Mouse (Mus musculus): ENCODE results near the gene Kif1c. TPM values are rescaled to one million over a fixed set of nuclear protein-coding genes. Genes with fewer than 3 reads are reported as not detected.

The Kif1c gene
- total RNA-seq, 2 experiments from 2014 or later, result 1.7 to 3.6 TPM

GRCm38 (mm10) chr11:70664741-70665140, 35.6 kb upstream of the Kif1c start:
- no peak for ATAC-seq (replicated peaks; ENCODE audit: low FRiP score, poor library complexity, severe bottlenecking)

GRCm38 (mm10) chr11:70666687-70667086, 33.7 kb upstream of the Kif1c start:
- no peak for ATAC-seq (replicated peaks; ENCODE audit: low FRiP score, poor library complexity, severe bottlenecking)

- ATAC-seq (replicated peaks; ENCODE audit: low FRiP score, poor library complexity, severe bottlenecking), result no peak
These were observed 32.8 kb upstream of the Kif1c start for GRCm38 (mm10) chr11:70667271-70668150.

GRCm38 (mm10) chr11:70668335-70668770, 32.0 kb upstream of the Kif1c start:
- ATAC-seq (replicated peaks; ENCODE audit: low FRiP score, poor library complexity, severe bottlenecking), result peak; percentile 52

GRCm38 (mm10) chr11:70668771-70669505, 31.4 kb upstream of the Kif1c start, which contains the start of gene Spag7:
TSS of gene Spag7 (minus strand) at chr11:70669416.
- ATAC-seq (replicated peaks; ENCODE audit: low FRiP score, poor library complexity, severe bottlenecking), result peak; percentile 86

GRCm38 (mm10) chr11:70669582-70670345, 30.6 kb upstream of the Kif1c start:
- ATAC-seq (replicated peaks; ENCODE audit: low FRiP score, poor library complexity, severe bottlenecking), result peak; percentile 7

GRCm38 (mm10) chr11:70670483-70670882, 29.9 kb upstream of the Kif1c start:
- ATAC-seq (replicated peaks; ENCODE audit: low FRiP score, poor library complexity, severe bottlenecking), result no peak

- no peak for ATAC-seq (replicated peaks; ENCODE audit: low FRiP score, poor library complexity, severe bottlenecking)
These were observed 28.9 kb upstream of the Kif1c start for GRCm38 (mm10) chr11:70671333-70672047.

- no peak for ATAC-seq (replicated peaks; ENCODE audit: low FRiP score, poor library complexity, severe bottlenecking)
These were observed 26.3 kb upstream of the Kif1c start for GRCm38 (mm10) chr11:70674014-70674413.

GRCm38 (mm10) chr11:70674501-70674900, 25.8 kb upstream of the Kif1c start:
- ATAC-seq (replicated peaks; ENCODE audit: low FRiP score, poor library complexity, severe bottlenecking), result no peak

GRCm38 (mm10) chr11:70678092-70678491, 22.3 kb upstream of the Kif1c start:
- no peak for ATAC-seq (replicated peaks; ENCODE audit: low FRiP score, poor library complexity, severe bottlenecking)

GRCm38 (mm10) chr11:70678576-70678975, 21.8 kb upstream of the Kif1c start:
- ATAC-seq (replicated peaks; ENCODE audit: low FRiP score, poor library complexity, severe bottlenecking), result no peak

- no peak for ATAC-seq (replicated peaks; ENCODE audit: low FRiP score, poor library complexity, severe bottlenecking)
These were observed 21.0 kb upstream of the Kif1c start for GRCm38 (mm10) chr11:70679361-70679760.

GRCm38 (mm10) chr11:70679894-70680293, 20.5 kb upstream of the Kif1c start:
- no peak for ATAC-seq (replicated peaks; ENCODE audit: low FRiP score, poor library complexity, severe bottlenecking)

- ATAC-seq (replicated peaks; ENCODE audit: low FRiP score, poor library complexity, severe bottlenecking), result no peak
These were observed 19.2 kb upstream of the Kif1c start for GRCm38 (mm10) chr11:70681170-70681569.

GRCm38 (mm10) chr11:70681897-70682581, 18.3 kb upstream of the Kif1c start:
- ATAC-seq (replicated peaks; ENCODE audit: low FRiP score, poor library complexity, severe bottlenecking), result no peak

- no peak for ATAC-seq (replicated peaks; ENCODE audit: low FRiP score, poor library complexity, severe bottlenecking)
These were observed 16.7 kb upstream of the Kif1c start for GRCm38 (mm10) chr11:70683640-70684039.

GRCm38 (mm10) chr11:70686901-70687566, 13.3 kb upstream of the Kif1c start:
- 0 out of 2 replicates have a peak, but pooled peaks have one; percentile 47 for ATAC-seq (replicated peaks; ENCODE audit: low FRiP score, poor library complexity, severe bottlenecking)
